Mouse (Mus musculus): ENCODE measurements around the gene Klc1. TPM values are rescaled to one million over a fixed set of nuclear protein-coding genes. Genes with fewer than 3 reads are reported as not detected.
"Not testable (repeated sequence)": the region's sequence is repeated elsewhere in the genome, so short reads cannot be mapped to it uniquely, and the experiment has no call there.

The Klc1 gene
- polyA plus RNA-seq (2016; fragmentation: Nextera tagmentation; extraction: Ambion mirVana): 430 and 446 TPM in 2 replicates

- under 1% methylated on average over 78 of the region's 85 CpGs for WGBS
- Histone ChIP-seq H3K36me3 (peaks cover 8% of the 10 kb centered on the region; the same call in 1 of the 2 replicates), H3K4me2 (replicated peaks) (peak within 1 kb of the TSS; percentile 97), H3K4me1 (peaks cover 41% of the 10 kb centered on the region), H3K27ac (peak within 1 kb of the TSS; percentile 96), H3K27me3 (no peaks in the 10 kb centered on the region), H3K4me3 (peak within 1 kb of the TSS; percentile 94), H3K9me3 (replicated peaks) (no peaks in the 10 kb centered on the region), H3K9ac (peak within 1 kb of the TSS; percentile 98)
- peak; percentile 79 for ATAC-seq (ENCODE audit: low FRiP score)
Measured at GRCm38 (mm10) chr12:111758381-111759175, at the start of gene Klc1. TSS of gene Klc1 (plus strand) at chr12:111758849.

DNA sequence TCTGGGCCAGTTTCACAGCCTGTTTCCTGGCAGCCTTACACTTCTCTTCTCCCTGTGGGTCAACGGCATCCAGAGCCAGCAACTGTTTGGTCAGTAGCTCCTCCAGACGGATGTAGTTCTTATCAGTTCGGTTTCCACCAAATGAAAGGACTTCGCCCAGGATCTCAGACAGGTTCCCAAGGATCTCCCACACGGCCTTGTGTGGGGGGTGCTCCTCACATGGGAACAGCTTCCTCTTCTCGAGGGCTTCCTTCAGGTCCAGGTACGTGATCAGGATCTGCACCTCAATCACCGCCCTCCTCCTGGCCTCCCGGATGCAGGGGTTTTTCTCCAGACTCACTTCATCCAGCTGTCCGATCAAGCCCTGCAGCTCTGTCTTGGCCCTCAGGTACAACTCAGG, 48.6 kb upstream of the Klc1 start:
- H3K9me3 ChIP-seq (replicated peaks): no peaks in the 10 kb centered on the region
- no peak overlapping the region for H3K27ac ChIP-seq
- no peak overlapping the region for H3K9ac ChIP-seq
- 93% methylated on average over 10 of the region's 10 CpGs for WGBS
- peaks cover 27% of the 10 kb centered on the region for H3K4me1 ChIP-seq
- H3K4me2 ChIP-seq (replicated peaks): no peak overlapping the region
- H3K36me3 ChIP-seq: peaks cover 40% of the 10 kb centered on the region
- H3K27me3 ChIP-seq: no peaks in the 10 kb centered on the region
- no peak overlapping the region for H3K4me3 ChIP-seq
- ATAC-seq (ENCODE audit: low FRiP score): no peak

- WGBS: 1% methylated on average over 33 of the region's 33 CpGs
- Histone ChIP-seq H3K36me3 (peaks cover 42% of the 10 kb centered on the region), H3K27me3 (no peaks in the 10 kb centered on the region), H3K9ac (peak overlapping the region; percentile 98), H3K9me3 (replicated peaks) (no peaks in the 10 kb centered on the region), H3K4me2 (replicated peaks) (peak overlapping the region; percentile 75), H3K4me1 (peaks cover 26% of the 10 kb centered on the region), H3K27ac (peak overlapping the region; percentile 86), H3K4me3 (peak overlapping the region; percentile 100)
- no peak; the same call in 1 of the 2 replicates for ATAC-seq (ENCODE audit: low FRiP score)
Measured at GRCm38 (mm10) chr12:111712476-111712875, 46.2 kb upstream of the Klc1 start.

DNA sequence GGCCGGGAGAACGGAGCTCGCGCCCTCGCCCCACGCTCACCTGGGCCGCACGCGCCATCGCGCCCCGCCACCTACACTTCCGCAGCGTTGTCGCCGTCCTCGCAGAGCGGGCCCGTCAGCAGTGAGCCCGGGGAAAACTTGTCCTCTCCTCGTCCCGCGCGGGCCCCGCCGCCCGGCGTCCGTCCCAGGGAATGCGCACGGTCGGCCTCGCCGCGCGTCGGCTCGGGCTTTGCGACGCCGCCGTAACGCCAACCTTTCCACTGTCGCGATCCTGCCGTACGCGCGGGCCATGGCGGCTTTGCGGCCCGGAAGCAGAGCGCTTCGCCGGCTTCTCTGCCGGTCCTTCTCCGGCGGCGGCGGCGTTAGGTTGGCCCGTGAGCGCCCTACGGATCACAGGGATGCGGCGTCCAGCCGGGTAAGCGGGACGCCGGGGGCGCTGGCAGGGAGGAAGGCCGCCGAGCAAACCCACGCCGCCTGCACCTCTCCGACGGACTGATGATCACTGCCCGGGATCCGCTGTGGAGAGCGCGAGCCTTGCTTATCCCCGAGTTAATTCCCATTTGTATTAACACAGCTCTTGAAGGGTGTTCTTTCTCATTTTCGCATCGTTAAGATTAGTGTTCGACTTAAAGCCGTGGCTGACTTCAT, 45.5 kb upstream of the Klc1 start, which contains the start of the genes Bag5 and Apopt1:
TSS of gene Bag5 (minus strand) at position 254 of the 648 bp plus-strand sequence.
TSS of gene Apopt1 (plus strand) at position 258 of the 648 bp plus-strand sequence.
- H3K4me3 ChIP-seq: peak within 1 kb of the TSS; percentile 100
- 1% methylated on average over 74 of the region's 86 CpGs for WGBS
- peak within 1 kb of the TSS; percentile 86 for H3K27ac ChIP-seq
- H3K36me3 ChIP-seq: peaks cover 36% of the 10 kb centered on the region
- peak; percentile 94 for ATAC-seq (ENCODE audit: low FRiP score)
- H3K4me1 ChIP-seq: peaks cover 26% of the 10 kb centered on the region
- peak within 1 kb of the TSS; percentile 75 for H3K4me2 ChIP-seq (replicated peaks)
- no peaks in the 10 kb centered on the region for H3K27me3 ChIP-seq
- no peaks in the 10 kb centered on the region for H3K9me3 ChIP-seq (replicated peaks)
- H3K9ac ChIP-seq: peak within 1 kb of the TSS; percentile 98

GRCm38 (mm10) chr12:111713880-111714279, 44.8 kb upstream of the Klc1 start:
- WGBS: 81% methylated on average over 6 of the region's 6 CpGs
- not testable (repeated sequence) for H3K9ac ChIP-seq; H3K27ac ChIP-seq; H3K9me3 ChIP-seq (replicated peaks); ATAC-seq (ENCODE audit: low FRiP score); H3K27me3 ChIP-seq
- Histone ChIP-seq H3K4me3 (peak overlapping the region; percentile 100), H3K4me1 (peaks cover 31% of the 10 kb centered on the region), H3K36me3 (peaks cover 30% of the 10 kb centered on the region), H3K4me2 (replicated peaks) (peak overlapping the region; percentile 75)

DNA sequence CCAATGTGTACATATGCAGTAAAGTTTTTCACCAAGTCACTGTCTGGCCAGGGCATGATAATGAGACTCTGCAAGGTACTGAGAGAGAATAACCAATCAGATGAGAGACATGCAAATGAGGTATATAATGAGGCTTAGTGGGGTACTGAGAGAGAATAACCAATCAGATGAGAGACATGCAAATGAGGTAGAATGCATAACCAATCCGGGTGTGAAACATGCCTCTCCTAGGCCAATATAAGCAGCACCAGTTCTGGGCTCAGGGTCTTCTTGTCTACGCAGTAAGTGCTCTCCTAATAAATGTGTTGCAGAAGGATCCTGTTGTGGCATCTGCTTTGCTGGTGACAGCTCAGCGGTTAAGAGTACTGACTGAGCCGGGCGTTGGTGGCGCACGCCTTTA, 42.1 kb upstream of the Klc1 start:
- H3K36me3 ChIP-seq: peaks cover 6% of the 10 kb centered on the region; the same call in 1 of the 2 replicates
- H3K4me2 ChIP-seq (replicated peaks): no peak overlapping the region
- no peaks in the 10 kb centered on the region for H3K9me3 ChIP-seq (replicated peaks)
- no peak overlapping the region for H3K9ac ChIP-seq
- whole genome bisulfite sequencing: 96% methylated on average over 7 of the region's 7 CpGs
- peaks cover 28% of the 10 kb centered on the region for H3K4me1 ChIP-seq
- no peaks in the 10 kb centered on the region for H3K27me3 ChIP-seq
- ATAC-seq (ENCODE audit: low FRiP score): no peak
- H3K4me3 ChIP-seq: no peak overlapping the region
- H3K27ac ChIP-seq: no peak overlapping the region

- 0 out of 2 replicates have a peak overlapping the region, but pooled peaks have one; percentile 11 for H3K4me2 ChIP-seq (replicated peaks)
- H3K9me3 ChIP-seq (replicated peaks): no peaks in the 10 kb centered on the region
- no peak overlapping the region for H3K4me3 ChIP-seq
- H3K9ac ChIP-seq: peak overlapping the region; percentile 52
- H3K4me1 ChIP-seq: peaks cover 19% of the 10 kb centered on the region
- WGBS: 35% methylated on average over 8 of the region's 8 CpGs
- peak overlapping the region; percentile 66 for H3K27ac ChIP-seq
- no peak for ATAC-seq (ENCODE audit: low FRiP score)
- H3K36me3 ChIP-seq: peaks cover 9% of the 10 kb centered on the region
- H3K27me3 ChIP-seq: no peaks in the 10 kb centered on the region
Measured at GRCm38 (mm10) chr12:111718656-111719055, 40.0 kb upstream of the Klc1 start.

- no peak overlapping the region for H3K27ac ChIP-seq
- H3K9ac ChIP-seq: no peak overlapping the region
- H3K4me3 ChIP-seq: no peak overlapping the region
- 80% methylated on average over 4 of the region's 4 CpGs for WGBS
- peaks cover 13% of the 10 kb centered on the region for H3K4me1 ChIP-seq
- H3K9me3 ChIP-seq (replicated peaks): no peaks in the 10 kb centered on the region
- ATAC-seq (ENCODE audit: low FRiP score): no peak
- H3K36me3 ChIP-seq: peaks cover 22% of the 10 kb centered on the region
- H3K27me3 ChIP-seq: no peaks in the 10 kb centered on the region
- no peak overlapping the region for H3K4me2 ChIP-seq (replicated peaks)
Measured at GRCm38 (mm10) chr12:111720222-111720621, 38.4 kb upstream of the Klc1 start.

GRCm38 (mm10) chr12:111722654-111723053, 36.0 kb upstream of the Klc1 start:
- no peak for ATAC-seq (ENCODE audit: low FRiP score)
- no peak overlapping the region for H3K4me3 ChIP-seq
- no peak overlapping the region for H3K4me2 ChIP-seq (replicated peaks)
- no peak overlapping the region for H3K9ac ChIP-seq
- no peaks in the 10 kb centered on the region for H3K9me3 ChIP-seq (replicated peaks)
- H3K27ac ChIP-seq: no peak overlapping the region
- H3K27me3 ChIP-seq: no peaks in the 10 kb centered on the region
- peaks cover 18% of the 10 kb centered on the region; the same call in 1 of the 2 replicates for H3K36me3 ChIP-seq
- H3K4me1 ChIP-seq: peaks cover 13% of the 10 kb centered on the region
- 75% methylated on average over 9 of the region's 9 CpGs for WGBS

DNA sequence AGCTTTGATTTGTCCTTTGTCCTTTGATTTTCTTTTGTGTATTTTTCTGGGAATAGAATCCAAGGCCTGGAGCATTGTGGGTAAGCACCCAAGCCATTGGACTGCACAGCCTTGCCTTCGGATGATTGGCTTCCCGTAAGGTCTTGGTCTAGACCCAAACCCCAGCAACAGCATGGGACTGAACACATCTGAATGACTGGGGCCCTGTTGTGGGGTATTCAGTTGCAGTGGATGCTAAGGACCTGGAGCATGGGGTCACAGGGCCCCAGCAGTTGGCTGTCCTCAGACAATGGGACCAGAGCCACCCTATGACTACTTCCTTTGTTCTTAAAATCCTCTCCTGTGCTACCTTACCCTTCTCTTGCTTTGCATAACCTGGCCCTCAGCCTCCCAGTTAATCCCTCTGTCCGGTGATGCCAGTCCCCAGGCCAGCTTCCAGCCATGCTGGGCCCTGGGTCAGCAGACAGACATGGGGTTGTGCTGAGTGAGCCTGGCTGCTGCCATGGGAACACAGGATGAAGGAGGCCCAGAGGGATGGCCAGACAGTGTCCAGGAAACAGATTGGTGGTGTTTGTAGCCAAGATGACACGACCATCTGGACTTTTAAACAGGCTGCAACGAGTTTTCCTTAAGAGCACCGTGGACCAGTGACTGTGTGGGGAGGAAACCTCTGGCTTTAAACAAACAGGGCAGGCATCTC, 33.9 kb upstream of the Klc1 start:
- H3K4me1 ChIP-seq: peaks cover 7% of the 10 kb centered on the region
- no peaks in the 10 kb centered on the region for H3K9me3 ChIP-seq (replicated peaks)
- no peak overlapping the region for H3K4me3 ChIP-seq
- 0 out of 2 replicates have a peak overlapping the region, but pooled peaks have one; percentile 38 for H3K9ac ChIP-seq
- H3K27ac ChIP-seq: peak overlapping the region; percentile 55
- peaks cover 30% of the 10 kb centered on the region; the same call in 1 of the 2 replicates for H3K36me3 ChIP-seq
- ATAC-seq (ENCODE audit: low FRiP score): no peak
- H3K4me2 ChIP-seq (replicated peaks): no peak overlapping the region
- H3K27me3 ChIP-seq: no peaks in the 10 kb centered on the region
- 42% methylated on average over 6 of the region's 6 CpGs for WGBS

GRCm38 (mm10) chr12:111725338-111726121, 33.1 kb upstream of the Klc1 start:
- H3K9me3 ChIP-seq (replicated peaks): no peaks in the 10 kb centered on the region
- no peak overlapping the region for H3K4me3 ChIP-seq
- WGBS: 64% methylated on average over 12 of the region's 12 CpGs
- peaks cover 32% of the 10 kb centered on the region; the same call in 1 of the 2 replicates for H3K36me3 ChIP-seq
- no peaks in the 10 kb centered on the region for H3K27me3 ChIP-seq
- H3K27ac ChIP-seq: peak overlapping the region; percentile 55
- H3K4me1 ChIP-seq: peaks cover 7% of the 10 kb centered on the region
- 0 out of 2 replicates have a peak overlapping the region, but pooled peaks have one; percentile 38 for H3K9ac ChIP-seq
- ATAC-seq (ENCODE audit: low FRiP score): no peak
- no peak overlapping the region for H3K4me2 ChIP-seq (replicated peaks)
